Mouse (Mus musculus) frontal cortex, postnatal 25 days (tissue): ENCODE data around the gene Tmem233.

ENCODE experiments used
- DNase-seq, 2 experiments: peaks; one replicate each; pipeline ENCODE4 v3.0.0; 2022; ENCODE audit warnings: low spot score in 2 of 2

Gene Tmem233

DNA sequence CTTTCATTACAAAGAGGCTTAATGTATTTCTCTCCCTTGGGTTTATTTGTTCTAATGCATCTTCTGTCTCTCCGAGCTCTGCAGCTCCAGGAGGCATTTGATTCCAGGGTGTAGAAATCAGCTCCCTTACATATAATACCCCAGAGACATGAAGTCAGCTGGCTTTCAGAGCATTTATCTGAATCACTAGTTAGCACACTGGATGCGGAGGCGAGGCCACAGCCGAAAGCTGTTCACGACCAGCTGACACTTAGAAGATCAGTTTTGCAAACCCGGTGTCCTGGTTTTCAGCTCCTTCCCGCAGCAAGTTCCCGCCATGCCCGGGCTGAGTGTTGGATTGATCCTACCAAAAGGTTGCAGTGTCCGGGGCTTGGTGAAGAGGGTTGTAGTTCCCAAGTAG is 78.8 kb downstream of the Tmem233 start:
- DNase-seq, result no peak

- no peak for DNase-seq
Observed at GRCm38 (mm10) chr5:116003825-116004224, 79.2 kb downstream of the Tmem233 start.

DNA sequence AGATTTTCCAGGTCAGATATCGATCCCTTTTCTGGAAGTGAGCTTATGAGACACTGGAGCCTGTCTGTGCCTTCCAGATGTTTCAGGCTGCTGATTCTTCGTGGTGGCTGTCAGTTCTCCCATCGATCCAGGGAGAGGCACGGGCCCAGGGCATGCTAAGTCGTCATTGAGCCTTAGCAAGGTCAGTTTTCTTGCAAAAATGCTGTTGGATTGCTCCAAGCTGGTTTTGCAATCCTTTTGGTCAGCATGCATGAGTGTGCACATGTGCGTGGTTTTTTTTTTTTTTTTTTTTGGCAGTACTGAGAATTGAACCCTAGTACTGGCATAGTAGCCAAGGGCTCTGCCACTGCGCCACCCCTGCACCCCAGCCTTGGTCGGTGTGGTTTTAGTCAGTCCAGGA is 79.9 kb downstream of the Tmem233 start:
- no peak for DNase-seq

DNA sequence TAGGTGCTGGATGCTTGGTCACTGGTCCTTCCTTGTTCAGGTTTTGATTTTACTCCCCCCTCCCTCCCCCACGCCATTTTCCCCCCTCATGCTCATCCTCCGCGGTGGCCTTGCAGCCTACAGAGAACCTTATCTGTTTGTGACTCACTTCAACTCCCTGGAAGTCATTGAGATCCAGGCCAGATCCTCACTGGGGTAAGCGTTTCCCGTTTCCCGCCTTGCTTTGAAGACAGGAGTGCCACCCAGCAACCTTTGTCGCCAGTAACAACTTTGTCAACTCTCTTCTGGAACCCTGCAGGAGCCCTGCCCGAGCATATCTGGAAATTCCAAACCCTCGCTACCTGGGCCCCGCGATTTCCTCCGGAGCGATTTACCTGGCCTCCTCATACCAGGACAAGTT is 85.7 kb downstream of the Tmem233 start:
- no peak for DNase-seq

DNA sequence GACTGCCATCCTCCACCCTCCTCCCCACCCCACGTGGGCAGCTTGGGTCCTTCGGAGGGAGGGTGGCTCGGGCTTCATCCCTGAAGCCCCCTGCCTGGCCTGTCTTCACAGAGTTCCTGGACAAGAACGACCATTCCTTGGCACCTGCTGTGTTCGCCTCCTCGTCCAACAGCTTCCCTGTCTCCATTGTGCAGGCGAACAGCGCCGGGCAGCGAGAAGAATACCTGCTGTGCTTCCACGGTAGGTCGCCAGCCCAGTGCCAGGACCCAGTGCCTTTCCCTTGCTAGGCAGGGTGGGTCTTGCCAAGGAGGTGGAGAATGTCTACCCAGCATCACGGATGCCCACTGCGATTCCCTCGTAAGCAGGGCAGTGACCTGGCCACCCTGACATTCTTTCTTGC is 88.9 kb downstream of the Tmem233 start:
- no peak for DNase-seq

DNA sequence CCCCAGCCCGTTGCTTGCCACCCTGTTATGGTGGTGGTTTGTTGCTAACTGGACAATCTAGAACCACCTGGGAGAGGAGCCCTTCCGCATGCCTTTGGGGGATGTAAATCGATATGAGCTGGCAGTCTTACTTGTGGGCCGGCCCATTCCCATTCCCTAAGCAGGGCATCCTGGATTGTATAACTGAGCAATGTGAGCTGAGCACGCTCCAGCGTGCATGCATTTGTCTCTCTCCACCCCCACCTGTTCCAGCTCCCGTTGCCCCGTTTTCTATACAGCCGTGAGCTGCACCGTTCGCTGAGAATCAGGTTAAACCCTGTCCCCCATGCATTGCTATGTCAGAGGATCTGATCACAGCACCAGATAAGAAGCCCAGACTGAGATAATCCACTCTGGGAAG is 91.3 kb downstream of the Tmem233 start:
- DNase-seq, result no peak
